Mouse (Mus musculus): ENCODE data around the gene Zfp385c. TPM values are rescaled to one million over a fixed set of nuclear protein-coding genes. Genes with fewer than 3 reads are reported as not detected.

Zfp385c gene
- polyA plus RNA-seq, 1 experiment from 2014 or later: 0.08 TPM

DNA sequence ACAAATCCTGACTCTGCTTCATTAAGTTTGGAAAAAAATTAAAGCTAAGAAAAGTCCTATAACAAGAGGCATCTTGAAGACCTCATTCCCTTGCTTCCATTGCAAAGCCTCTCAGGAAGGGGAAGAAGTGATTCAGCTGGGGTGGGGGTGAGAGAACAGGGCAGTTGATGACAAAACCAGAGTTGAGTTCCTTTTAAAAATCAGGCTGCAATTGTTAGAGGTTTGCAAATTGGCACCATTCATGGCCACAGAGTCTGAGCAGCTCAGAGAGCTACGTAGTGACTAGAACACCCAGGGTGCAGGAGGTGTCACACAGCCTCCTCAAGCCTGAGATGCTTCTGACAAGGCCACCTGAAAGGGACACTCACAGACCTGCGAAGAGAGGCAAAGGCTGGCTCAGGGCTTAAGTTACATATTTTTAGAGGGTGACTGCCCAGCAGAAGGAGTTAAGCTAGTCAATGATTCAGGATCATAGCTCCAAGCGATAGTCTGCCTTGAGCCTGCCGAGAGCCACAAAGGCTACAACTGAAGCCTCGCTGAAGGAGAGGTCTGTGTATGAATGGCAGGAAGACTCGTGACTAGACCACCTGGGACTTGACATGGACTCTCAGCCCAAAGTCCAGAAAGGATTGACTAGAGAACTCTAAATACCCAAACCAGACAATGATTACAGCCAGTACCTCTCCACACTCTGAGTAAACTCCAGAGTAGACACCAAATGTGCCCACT lies 38.4 kb upstream of the Zfp385c start:
- Histone ChIP-seq H3K4me2 (replicated peaks; ENCODE audit: low read depth, low read length) (no peak overlapping the region), H3K4me3 (ENCODE audit: low read depth, low read length) (no peak overlapping the region), H3K27ac (ENCODE audit: low read depth, low read length) (no peak overlapping the region), H3K36me3 (ENCODE audit: control insufficient read depth, insufficient read depth, low read length) (0 out of 2 replicates have a peak, but pooled peaks cover 2% of the 10 kb centered on the region), H3K9ac (ENCODE audit: low read depth, low read length) (no peak overlapping the region), H3K9me3 (ENCODE audit: control insufficient read depth, low read length) (no peaks in the 10 kb centered on the region), H3K4me1 (replicated peaks; ENCODE audit: control insufficient read depth, insufficient read depth, low read length) (no peaks in the 10 kb centered on the region), H3K27me3 (ENCODE audit: control insufficient read depth, insufficient read depth, low read length) (no peaks in the 10 kb centered on the region)
- WGBS: 90% methylated on average over 6 of the region's 6 CpGs
- ATAC-seq (ENCODE audit: low FRiP score): no peak
- no peak for DNase-seq (ENCODE audit: low spot score)

DNA sequence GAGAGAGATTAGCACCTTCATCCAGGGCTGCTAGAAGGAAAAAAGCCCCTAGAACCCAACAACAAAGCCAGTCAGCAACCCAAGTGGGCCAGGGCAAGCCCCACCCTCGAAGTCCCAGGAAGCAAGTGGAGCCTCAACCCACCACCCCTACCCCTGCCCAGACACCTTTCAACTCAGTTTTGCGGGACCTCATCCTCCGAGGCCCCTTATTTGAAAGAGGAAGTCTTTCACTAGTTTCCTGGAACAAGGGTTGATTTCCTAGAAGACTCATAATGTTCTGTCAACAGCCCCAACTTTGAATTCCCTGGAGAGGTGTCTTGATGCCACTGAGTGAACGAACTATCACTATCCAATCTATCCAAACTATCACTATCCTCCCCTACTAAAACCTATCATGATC lies 37.7 kb upstream of the Zfp385c start:
- Histone ChIP-seq H3K9me3 (ENCODE audit: control insufficient read depth, low read length) (no peaks in the 10 kb centered on the region), H3K4me1 (replicated peaks; ENCODE audit: control insufficient read depth, insufficient read depth, low read length) (no peaks in the 10 kb centered on the region)
- no peak for ATAC-seq (ENCODE audit: low FRiP score)

DNA sequence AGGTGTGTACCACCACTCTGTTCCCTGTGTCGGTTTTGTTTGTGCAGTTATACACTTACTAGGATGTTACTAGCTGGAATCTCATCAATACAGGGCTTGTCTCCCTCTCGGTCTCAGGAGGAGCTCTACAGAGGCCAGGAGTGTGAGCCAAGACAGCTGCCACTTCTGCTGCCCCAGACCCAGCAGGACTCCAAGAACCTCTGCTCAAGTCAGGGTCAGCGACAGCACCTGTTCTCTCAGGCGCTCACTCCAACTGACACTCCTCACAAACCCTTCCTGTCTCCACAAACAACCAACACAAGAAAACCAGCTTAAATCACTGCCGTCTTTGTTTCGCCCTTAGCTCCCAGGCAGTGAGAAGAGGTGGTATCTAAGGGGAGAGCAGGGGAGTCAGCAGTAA lies 36.3 kb upstream of the Zfp385c start:
- Histone ChIP-seq H3K4me2 (replicated peaks; ENCODE audit: low read depth, low read length) (no peak overlapping the region), H3K36me3 (ENCODE audit: control insufficient read depth, insufficient read depth, low read length) (0 out of 2 replicates have a peak, but pooled peaks cover 2% of the 10 kb centered on the region), H3K27ac (ENCODE audit: low read depth, low read length) (no peak overlapping the region), H3K27me3 (ENCODE audit: control insufficient read depth, insufficient read depth, low read length) (no peaks in the 10 kb centered on the region), H3K4me3 (ENCODE audit: low read depth, low read length) (no peak overlapping the region), H3K9me3 (ENCODE audit: control insufficient read depth, low read length) (no peaks in the 10 kb centered on the region), H3K4me1 (replicated peaks; ENCODE audit: control insufficient read depth, insufficient read depth, low read length) (no peaks in the 10 kb centered on the region), H3K9ac (ENCODE audit: low read depth, low read length) (no peak overlapping the region)
- no peak for ATAC-seq (ENCODE audit: low FRiP score)
- DNase-seq (ENCODE audit: low spot score): no peak
- 86% methylated on average over 6 of the region's 6 CpGs for WGBS

More for the DNA sequence above, 37.7 kb upstream of the Zfp385c start:
- H3K27ac ChIP-seq (ENCODE audit: low read depth, low read length): no peak overlapping the region
- H3K4me3 ChIP-seq (ENCODE audit: low read depth, low read length): no peak overlapping the region
- H3K4me2 ChIP-seq (replicated peaks; ENCODE audit: low read depth, low read length): no peak overlapping the region
- no peak overlapping the region for H3K9ac ChIP-seq (ENCODE audit: low read depth, low read length)
- no peak for DNase-seq (ENCODE audit: low spot score)
- no peaks in the 10 kb centered on the region for H3K27me3 ChIP-seq (ENCODE audit: control insufficient read depth, insufficient read depth, low read length)
- 89% methylated on average over 4 of the region's 4 CpGs for WGBS
- 0 out of 2 replicates have a peak, but pooled peaks cover 2% of the 10 kb centered on the region for H3K36me3 ChIP-seq (ENCODE audit: control insufficient read depth, insufficient read depth, low read length)

DNA sequence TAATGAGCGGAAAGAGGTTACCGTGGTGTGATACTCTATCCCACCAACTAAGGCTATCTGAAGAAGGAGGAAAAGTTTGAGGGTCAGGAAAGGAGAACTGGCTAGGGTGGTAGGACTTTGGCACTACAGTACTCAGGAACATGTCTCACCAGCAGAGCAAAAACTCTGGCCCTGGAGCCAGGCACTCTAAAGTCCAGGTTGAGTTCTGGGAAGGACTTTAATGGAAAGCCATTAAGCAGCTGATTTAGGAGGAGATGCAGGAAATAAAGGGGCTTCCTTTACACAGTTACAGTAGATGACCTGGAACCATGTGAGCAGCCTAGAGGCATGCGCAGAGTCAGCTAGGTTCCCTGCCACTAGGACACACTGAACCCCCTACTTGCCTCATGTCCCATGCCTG lies 34.9 kb upstream of the Zfp385c start:
- Histone ChIP-seq H3K27me3 (ENCODE audit: control insufficient read depth, insufficient read depth, low read length) (no peaks in the 10 kb centered on the region), H3K9ac (ENCODE audit: low read depth, low read length) (no peak overlapping the region), H3K36me3 (ENCODE audit: control insufficient read depth, insufficient read depth, low read length) (no peaks in the 10 kb centered on the region), H3K27ac (ENCODE audit: low read depth, low read length) (no peak overlapping the region), H3K4me1 (replicated peaks; ENCODE audit: control insufficient read depth, insufficient read depth, low read length) (no peaks in the 10 kb centered on the region), H3K9me3 (ENCODE audit: control insufficient read depth, low read length) (no peaks in the 10 kb centered on the region), H3K4me3 (ENCODE audit: low read depth, low read length) (no peak overlapping the region), H3K4me2 (replicated peaks; ENCODE audit: low read depth, low read length) (no peak overlapping the region)
- DNase-seq (ENCODE audit: low spot score): no peak
- 94% methylated on average over 3 of the region's 3 CpGs for WGBS
- no peak for ATAC-seq (ENCODE audit: low FRiP score)

DNA sequence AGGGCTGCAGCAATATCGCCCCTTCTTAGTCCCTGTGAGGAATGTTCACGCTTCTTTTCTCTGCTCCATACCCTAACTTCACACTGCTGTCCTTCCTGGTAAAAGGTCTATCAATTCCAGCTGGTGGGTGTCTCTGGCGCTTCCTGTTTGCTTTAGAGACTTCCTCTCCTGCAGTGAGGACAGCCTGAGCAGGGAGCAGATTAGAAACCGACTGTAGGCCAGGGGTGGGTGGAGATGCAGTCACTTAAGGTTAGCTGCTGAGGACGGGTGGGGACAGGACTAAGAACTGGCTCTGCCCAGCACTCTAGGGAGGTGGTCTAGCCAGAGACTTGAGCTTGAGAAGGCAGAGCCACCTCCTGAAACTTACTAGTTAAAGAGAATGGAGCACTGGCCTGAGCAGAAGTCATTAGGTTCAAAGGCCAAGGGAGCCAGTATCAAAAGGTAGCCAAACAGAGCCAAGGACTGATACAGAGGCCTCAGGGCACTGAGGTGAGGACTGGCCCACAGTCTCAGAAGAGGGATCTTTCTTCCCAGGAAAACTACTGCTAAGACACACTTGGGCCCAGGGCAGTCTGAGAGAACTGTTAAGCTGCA lies 32.8 kb upstream of the Zfp385c start:
- H3K9ac ChIP-seq (ENCODE audit: low read depth, low read length): no peak overlapping the region
- 51% methylated on average over 5 of the region's 5 CpGs for WGBS
- H3K4me3 ChIP-seq (ENCODE audit: low read depth, low read length): no peak overlapping the region
- no peaks in the 10 kb centered on the region for H3K27me3 ChIP-seq (ENCODE audit: control insufficient read depth, insufficient read depth, low read length)
- no peak overlapping the region for H3K27ac ChIP-seq (ENCODE audit: low read depth, low read length)
- H3K4me2 ChIP-seq (replicated peaks; ENCODE audit: low read depth, low read length): no peak overlapping the region
- ATAC-seq (ENCODE audit: low FRiP score) (no peak), DNase-seq (ENCODE audit: low spot score) (no peak)
- no peaks in the 10 kb centered on the region for H3K9me3 ChIP-seq (ENCODE audit: control insufficient read depth, low read length)
- no peaks in the 10 kb centered on the region for H3K4me1 ChIP-seq (replicated peaks; ENCODE audit: control insufficient read depth, insufficient read depth, low read length)
- no peaks in the 10 kb centered on the region for H3K36me3 ChIP-seq (ENCODE audit: control insufficient read depth, insufficient read depth, low read length)

DNA sequence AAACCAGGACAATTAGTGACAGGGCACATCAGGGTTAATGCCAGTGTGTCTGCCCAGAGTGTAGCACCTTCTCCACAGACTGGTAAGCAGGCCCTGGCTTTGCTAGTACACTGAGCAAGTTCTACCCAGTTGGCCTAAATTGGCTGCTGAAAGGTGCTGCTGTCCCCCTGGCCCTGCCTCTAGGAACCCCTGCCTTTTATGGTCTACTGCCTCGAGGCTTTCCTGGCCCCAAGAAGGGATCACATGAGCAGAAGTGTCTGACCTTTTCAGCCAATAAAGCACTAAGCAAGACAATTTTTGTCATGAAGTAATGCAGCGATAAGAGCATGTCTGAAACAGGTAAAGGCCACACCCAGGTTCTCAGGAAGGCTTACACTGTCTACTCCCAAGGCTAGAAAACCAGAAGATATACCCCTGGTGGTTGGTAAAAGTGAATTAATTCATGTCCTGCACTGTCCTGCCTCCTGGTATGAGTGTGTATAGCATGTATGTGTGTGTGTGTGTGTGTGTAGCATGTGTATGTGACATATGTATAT lies 30.3 kb upstream of the Zfp385c start:
- no peak overlapping the region for H3K4me3 ChIP-seq (ENCODE audit: low read depth, low read length)
- no peak overlapping the region for H3K9ac ChIP-seq (ENCODE audit: low read depth, low read length)
- no peak for DNase-seq (ENCODE audit: low spot score)
- no peaks in the 10 kb centered on the region for H3K4me1 ChIP-seq (replicated peaks; ENCODE audit: control insufficient read depth, insufficient read depth, low read length)
- WGBS: 56% methylated on average over 2 of the region's 2 CpGs
- ATAC-seq (ENCODE audit: low FRiP score): no peak
- H3K27me3 ChIP-seq (ENCODE audit: control insufficient read depth, insufficient read depth, low read length): no peaks in the 10 kb centered on the region
- H3K36me3 ChIP-seq (ENCODE audit: control insufficient read depth, insufficient read depth, low read length): no peaks in the 10 kb centered on the region
- no peaks in the 10 kb centered on the region for H3K9me3 ChIP-seq (ENCODE audit: control insufficient read depth, low read length)
- H3K4me2 ChIP-seq (replicated peaks; ENCODE audit: low read depth, low read length): no peak overlapping the region
- H3K27ac ChIP-seq (ENCODE audit: low read depth, low read length): no peak overlapping the region

DNA sequence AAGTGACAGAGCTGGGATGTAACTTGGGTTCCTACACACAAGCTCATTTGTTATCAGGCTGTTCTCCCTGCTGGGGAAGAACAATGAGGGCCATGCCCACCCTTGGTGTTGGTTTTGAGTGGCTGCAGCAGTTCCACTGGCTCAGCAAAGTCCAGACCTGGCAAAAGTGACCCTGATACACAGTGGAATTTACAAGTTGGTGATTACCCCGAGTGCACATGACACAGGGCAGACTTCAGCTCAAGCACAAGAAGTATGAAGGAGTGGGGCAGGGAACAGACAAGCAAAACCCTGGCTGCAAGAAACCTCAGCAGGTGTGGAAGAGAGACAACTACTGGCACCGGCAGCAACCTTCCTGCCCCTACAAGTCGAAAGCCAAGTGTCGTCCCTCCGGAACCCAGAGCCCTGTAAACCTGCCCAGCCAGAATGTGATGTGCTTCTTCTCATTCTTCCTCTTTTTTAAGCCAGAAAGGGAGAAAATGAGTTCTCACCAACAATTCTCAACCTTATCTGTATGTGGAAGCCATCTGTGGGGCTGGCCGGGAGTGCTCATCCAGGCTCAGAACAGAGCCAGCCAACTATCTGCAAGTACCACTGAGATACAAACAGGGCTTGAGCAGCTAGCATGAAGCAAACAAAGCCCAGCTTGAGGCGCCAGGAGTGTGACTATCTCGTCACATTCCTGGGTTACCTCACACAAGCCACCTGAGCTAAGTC lies 29.7 kb upstream of the Zfp385c start:
- H3K27me3 ChIP-seq (ENCODE audit: control insufficient read depth, insufficient read depth, low read length): no peaks in the 10 kb centered on the region
- 75% methylated on average over 8 of the region's 8 CpGs for WGBS
- DNase-seq (ENCODE audit: low spot score) (no peak), ATAC-seq (ENCODE audit: low FRiP score) (no peak)
- H3K4me1 ChIP-seq (replicated peaks; ENCODE audit: control insufficient read depth, insufficient read depth, low read length): no peaks in the 10 kb centered on the region
- no peak overlapping the region for H3K4me3 ChIP-seq (ENCODE audit: low read depth, low read length)
- no peak overlapping the region for H3K4me2 ChIP-seq (replicated peaks; ENCODE audit: low read depth, low read length)
- no peak overlapping the region for H3K27ac ChIP-seq (ENCODE audit: low read depth, low read length)
- H3K9ac ChIP-seq (ENCODE audit: low read depth, low read length): no peak overlapping the region
- no peaks in the 10 kb centered on the region for H3K36me3 ChIP-seq (ENCODE audit: control insufficient read depth, insufficient read depth, low read length)
- H3K9me3 ChIP-seq (ENCODE audit: control insufficient read depth, low read length): no peaks in the 10 kb centered on the region

DNA sequence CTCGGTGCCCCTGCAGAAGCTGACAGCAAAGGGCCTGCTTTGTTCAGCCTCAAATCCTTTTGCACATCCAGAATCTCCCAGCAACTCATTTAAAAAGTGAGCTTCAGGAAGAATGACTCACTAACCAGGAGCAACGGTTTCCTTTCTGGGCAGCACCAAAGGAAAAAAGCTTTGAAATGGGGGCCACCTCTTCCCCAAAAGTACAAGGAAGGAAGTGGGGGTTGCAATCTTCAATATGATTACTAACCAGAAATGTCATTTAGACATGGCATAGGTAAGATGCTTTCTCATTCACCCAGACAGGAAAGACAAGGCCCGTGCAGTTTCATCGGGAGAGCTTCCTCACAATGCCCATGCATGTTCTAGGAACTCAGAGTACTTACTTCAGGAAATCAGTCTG lies 29.0 kb upstream of the Zfp385c start:
- ATAC-seq (ENCODE audit: low FRiP score): no peak
- 79% methylated on average over 4 of the region's 4 CpGs for WGBS

More for the DNA sequence above, 29.0 kb upstream of the Zfp385c start:
- Histone ChIP-seq H3K27me3 (ENCODE audit: control insufficient read depth, insufficient read depth, low read length) (no peaks in the 10 kb centered on the region), H3K36me3 (ENCODE audit: control insufficient read depth, insufficient read depth, low read length) (no peaks in the 10 kb centered on the region), H3K27ac (ENCODE audit: low read depth, low read length) (no peak overlapping the region), H3K4me2 (replicated peaks; ENCODE audit: low read depth, low read length) (no peak overlapping the region), H3K9ac (ENCODE audit: low read depth, low read length) (no peak overlapping the region), H3K4me1 (replicated peaks; ENCODE audit: control insufficient read depth, insufficient read depth, low read length) (no peaks in the 10 kb centered on the region), H3K9me3 (ENCODE audit: control insufficient read depth, low read length) (no peaks in the 10 kb centered on the region), H3K4me3 (ENCODE audit: low read depth, low read length) (no peak overlapping the region)
- no peak for DNase-seq (ENCODE audit: low spot score)
